Mouse (Mus musculus) right cerebral cortex, postnatal 36 days (tissue): ENCODE measurements around the gene Mill2.
"Not testable (repeated sequence)": the region's sequence is repeated elsewhere in the genome, so short reads cannot be mapped to it uniquely, and the experiment has no call there.

ENCODE experiments used
- DNase-seq, 2 experiments: peaks; one replicate each; pipeline ENCODE4 v3.0.0; 2022; ENCODE audit warnings: low spot score in 2 of 2, mixed read lengths in 1 of 2

Mill2 gene

GRCm38 (mm10) chr7:18839865-18840264 is at the start of gene Mill2:
Gene Mill2 (plus strand): TSS chr7:18839966.
- DNase-seq, result no peak

GRCm38 (mm10) chr7:18790671-18791070 is 49.1 kb upstream of the Mill2 start:
- DNase-seq, result not testable (repeated sequence)

DNA sequence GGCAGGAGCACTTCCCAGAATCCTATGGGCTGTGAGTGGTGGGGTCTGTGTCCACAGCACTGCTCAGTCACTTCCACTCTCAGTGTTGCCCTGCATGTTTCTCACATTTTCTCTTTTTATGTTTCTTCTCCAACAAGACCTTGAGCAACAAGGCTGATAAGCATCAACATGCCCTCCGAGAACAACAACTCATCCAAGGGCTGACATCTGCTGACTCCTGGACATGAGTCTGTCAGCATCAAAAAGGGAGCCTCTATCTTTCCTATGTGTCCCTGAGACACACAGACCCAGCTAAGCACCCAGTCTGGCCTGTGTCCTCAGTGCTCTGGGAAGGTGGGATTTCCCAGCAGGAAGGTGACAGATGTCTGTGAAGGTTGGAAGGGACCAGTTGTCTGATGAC is 41.3 kb upstream of the Mill2 start, which contains the start of gene Psg19:
TSS of gene Psg19 (minus strand) at position 101 of the 400 bp plus-strand sequence.
- no peak for DNase-seq

DNA sequence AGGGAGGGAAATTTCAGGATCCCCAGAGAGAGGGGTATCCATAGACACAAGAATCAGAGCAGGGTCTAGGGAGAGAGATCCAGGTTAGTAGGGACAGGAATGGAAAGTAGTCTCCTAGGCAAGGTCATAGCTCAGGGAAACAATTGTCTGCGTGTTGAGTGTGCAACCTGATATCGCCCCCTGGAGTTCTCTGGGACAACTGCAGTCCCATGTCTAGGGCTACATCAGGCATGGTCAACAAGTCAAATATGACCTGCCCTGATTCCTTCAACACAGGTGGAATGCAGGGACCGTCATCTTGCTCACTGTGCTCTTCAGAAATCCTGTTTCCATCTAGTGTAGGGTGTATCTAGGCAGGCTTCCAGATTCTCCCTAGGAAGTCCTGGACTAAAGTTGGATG is 40.6 kb upstream of the Mill2 start:
- no peak for DNase-seq

DNA sequence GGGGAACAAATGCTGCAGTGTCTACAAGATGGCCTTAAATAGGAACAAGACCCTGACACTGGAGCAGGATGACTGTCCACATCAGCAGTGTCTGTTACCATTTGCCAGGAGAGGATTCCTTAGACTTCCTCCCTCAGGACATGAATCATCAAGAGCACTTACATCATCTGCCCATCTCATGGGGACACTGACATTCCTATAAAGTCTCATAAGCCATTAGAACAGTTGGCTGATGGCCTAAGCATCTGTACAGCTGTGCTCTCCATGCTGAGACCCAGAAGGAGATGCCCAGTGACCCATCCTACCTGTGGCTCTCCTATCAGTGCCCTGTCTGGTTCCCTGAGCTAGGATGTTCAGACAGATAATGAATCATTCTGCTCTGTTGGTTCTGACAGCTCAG is 36.2 kb upstream of the Mill2 start:
- no peak for DNase-seq

- DNase-seq, result no peak
Observed at GRCm38 (mm10) chr7:18818301-18818700, 21.5 kb upstream of the Mill2 start.

DNA sequence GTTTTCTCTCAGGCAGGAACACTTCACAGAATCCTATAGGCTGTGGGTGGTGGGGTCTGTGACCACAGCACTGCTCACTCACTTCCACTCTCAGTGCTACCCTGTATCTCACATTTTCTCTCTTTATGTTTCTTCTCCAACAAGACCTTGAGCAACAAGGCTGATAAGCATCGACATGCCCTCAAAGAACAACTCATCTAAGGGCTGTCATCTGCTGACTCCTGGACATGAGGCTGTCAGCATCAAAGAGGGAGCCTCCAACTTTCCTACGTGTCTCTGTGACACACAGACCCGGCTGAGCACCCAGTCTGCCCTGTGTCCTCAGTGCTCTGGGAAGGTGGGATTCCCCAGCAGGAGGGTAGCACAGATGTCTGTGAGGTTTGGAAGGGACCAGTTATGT is 18.3 kb upstream of the Mill2 start, which contains the start of gene Psg17:
TSS of gene Psg17 (minus strand) at position 101 of the 400 bp plus-strand sequence.
- DNase-seq, result no peak

GRCm38 (mm10) chr7:18827792-18828546 is 11.8 kb upstream of the Mill2 start:
- no peak for DNase-seq

- DNase-seq, result no peak
Observed at GRCm38 (mm10) chr7:18828592-18828991, 11.2 kb upstream of the Mill2 start.

GRCm38 (mm10) chr7:18829545-18829944 is 10.2 kb upstream of the Mill2 start:
- DNase-seq, result no peak

- DNase-seq, result no peak
Observed at GRCm38 (mm10) chr7:18832298-18832697, 7.5 kb upstream of the Mill2 start.

- DNase-seq, result no peak
Observed at GRCm38 (mm10) chr7:18840386-18841173, 814 bp downstream of the Mill2 start.

GRCm38 (mm10) chr7:18841174-18841567 is 1.4 kb downstream of the Mill2 start:
- no peak for DNase-seq

GRCm38 (mm10) chr7:18844811-18845210 is 5.0 kb downstream of the Mill2 start:
- no peak for DNase-seq

- no peak for DNase-seq
Observed at GRCm38 (mm10) chr7:18848395-18848794, 8.6 kb downstream of the Mill2 start.

- no peak for DNase-seq
Observed at GRCm38 (mm10) chr7:18858310-18858916, 18.6 kb downstream of the Mill2 start.

GRCm38 (mm10) chr7:18862801-18863200 is 23.0 kb downstream of the Mill2 start:
- no peak for DNase-seq

- no peak for DNase-seq
Observed at GRCm38 (mm10) chr7:18868491-18868890, 28.7 kb downstream of the Mill2 start.

- DNase-seq, result not testable (repeated sequence)
Observed at GRCm38 (mm10) chr7:18871031-18871430, 31.3 kb downstream of the Mill2 start, which contains the start of gene Pglyrp1. Gene Pglyrp1 (plus strand): TSS chr7:18871331.

GRCm38 (mm10) chr7:18872014-18872802 is 32.4 kb downstream of the Mill2 start:
- DNase-seq, result no peak

DNA sequence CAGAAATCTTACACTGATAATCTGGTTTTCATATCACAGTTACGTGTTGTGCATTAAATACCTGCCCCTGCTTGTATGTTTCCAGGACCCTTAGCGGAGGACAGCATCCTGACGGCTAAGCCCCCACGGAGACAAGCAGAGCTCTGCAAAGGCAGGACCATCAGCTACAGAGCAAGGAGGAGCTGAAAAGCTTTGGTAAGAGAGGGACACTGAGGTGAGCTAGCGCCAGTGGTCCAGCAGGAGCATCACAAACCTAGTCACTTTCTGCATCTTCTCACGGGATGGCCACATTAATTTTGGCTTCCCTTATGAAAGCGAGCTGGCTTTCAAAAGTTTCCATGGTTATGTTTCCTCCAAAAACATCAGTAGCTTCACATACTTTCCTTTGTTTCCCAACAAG is 33.0 kb downstream of the Mill2 start:
- DNase-seq, result no peak
